Mouse (Mus musculus) thymus, postnatal 10 days (tissue): ENCODE measurements around the gene Itpr1.

ENCODE experiments used
- DNase-seq, 2 experiments: peaks; one replicate each; pipeline ENCODE4 v3.0.0; 2021; ENCODE audit warnings: low spot score in 2 of 2

The Itpr1 gene

GRCm38 (mm10) chr6:108213481-108214293 lies 791 bp downstream of the Itpr1 start:
- peak in 1 of 2 experiments; percentile 22 for DNase-seq

DNA sequence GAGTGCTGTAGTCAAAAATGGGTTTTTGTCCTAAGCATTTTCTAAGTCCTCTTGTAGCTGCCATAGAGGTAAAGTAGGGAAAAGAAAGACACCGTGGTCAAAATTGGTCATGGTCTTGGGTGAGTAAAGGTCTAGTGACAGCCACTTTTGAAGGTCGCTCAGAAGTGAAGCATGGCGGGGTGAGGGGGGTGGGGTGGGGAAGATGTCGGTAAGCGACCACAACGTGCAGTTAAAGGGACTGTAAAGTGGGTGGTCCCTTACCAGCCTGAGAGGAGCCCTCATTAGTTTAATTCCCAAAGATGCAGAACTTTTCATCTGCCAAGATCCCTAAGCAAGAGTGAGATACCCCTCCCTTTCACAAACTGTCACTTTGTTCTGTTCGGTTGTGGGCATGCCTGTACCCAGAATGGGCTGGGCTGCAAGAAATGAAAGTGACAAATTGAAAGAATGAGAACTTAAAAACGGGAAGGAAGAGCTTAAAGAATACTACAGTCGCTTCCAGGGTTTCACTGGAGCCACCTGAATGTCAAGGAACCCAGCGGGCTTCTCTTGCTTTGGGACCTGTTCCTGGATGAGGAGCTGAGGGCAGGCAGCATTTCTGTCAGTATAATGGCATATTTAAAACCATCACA lies 1.5 kb downstream of the Itpr1 start:
- DNase-seq, result no peak

GRCm38 (mm10) chr6:108216091-108216490 lies 3.2 kb downstream of the Itpr1 start:
- DNase-seq, result no peak

- DNase-seq, result no peak
These were observed 3.9 kb downstream of the Itpr1 start for GRCm38 (mm10) chr6:108216832-108217231.

GRCm38 (mm10) chr6:108217987-108218386 lies 5.1 kb downstream of the Itpr1 start:
- no peak for DNase-seq

DNA sequence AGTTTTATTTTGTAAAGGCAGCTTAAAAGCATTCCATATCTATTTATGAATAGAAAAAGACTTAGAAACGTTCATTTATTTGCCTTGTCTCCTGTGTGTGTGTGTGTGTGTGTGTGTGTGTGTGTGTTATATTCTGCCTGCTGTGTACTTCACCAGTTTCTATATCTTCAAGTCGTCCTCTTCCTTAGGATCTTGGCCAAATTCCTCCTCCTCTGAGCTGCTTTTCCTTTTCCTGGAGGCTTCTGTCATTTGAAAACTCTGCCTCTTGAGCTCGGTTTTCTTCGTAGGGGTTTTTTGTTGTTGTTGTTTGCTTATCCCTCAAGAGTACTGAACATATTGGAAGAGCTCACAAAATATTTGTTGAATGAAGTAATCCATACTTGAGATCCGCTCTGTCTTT lies 9.5 kb downstream of the Itpr1 start:
- no peak for DNase-seq

DNA sequence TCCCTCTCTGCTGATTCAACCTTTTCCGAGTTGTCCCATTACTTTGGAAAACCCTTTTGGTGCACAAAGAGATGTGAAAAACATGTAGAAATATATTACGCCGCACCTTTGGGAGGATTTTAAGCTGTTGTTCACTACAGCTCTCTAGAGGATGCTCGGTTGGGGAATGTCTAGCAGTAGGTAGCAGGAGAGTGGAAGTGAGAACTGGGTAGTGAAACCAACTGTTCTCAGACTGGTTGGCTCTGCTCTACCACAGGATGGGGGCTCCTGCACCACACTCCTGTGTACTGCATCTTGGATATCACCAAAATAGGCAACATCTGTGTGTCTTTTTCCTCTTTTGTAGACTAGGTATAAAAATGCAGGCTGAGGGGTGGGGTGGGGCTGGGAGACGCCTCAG lies 10.0 kb downstream of the Itpr1 start:
- DNase-seq, result no peak

DNA sequence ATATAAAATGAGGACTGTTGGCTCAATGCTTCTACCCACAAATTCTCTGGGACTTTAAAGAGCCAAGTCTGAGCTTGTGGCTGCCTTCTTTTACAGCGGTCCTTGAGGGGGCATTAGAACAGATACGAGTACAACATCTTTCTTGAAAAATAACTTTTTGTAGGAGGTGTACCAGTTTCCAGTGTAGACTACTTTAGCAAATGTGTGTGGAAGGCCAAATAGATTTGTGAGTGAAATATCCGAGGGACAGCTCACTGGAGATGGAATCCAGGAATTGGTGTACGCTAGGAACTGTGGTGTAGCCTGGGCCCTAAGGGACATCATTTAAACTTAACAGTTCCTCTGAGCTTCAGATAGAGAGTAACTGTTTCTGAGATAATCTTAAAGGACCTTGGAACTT lies 11.5 kb downstream of the Itpr1 start:
- no peak for DNase-seq

- DNase-seq, result no peak
These were observed 12.1 kb downstream of the Itpr1 start for GRCm38 (mm10) chr6:108225027-108225426.

GRCm38 (mm10) chr6:108226230-108226629 lies 13.3 kb downstream of the Itpr1 start:
- DNase-seq, result no peak

- no peak for DNase-seq
These were observed 14.6 kb downstream of the Itpr1 start for GRCm38 (mm10) chr6:108227461-108227860.

DNA sequence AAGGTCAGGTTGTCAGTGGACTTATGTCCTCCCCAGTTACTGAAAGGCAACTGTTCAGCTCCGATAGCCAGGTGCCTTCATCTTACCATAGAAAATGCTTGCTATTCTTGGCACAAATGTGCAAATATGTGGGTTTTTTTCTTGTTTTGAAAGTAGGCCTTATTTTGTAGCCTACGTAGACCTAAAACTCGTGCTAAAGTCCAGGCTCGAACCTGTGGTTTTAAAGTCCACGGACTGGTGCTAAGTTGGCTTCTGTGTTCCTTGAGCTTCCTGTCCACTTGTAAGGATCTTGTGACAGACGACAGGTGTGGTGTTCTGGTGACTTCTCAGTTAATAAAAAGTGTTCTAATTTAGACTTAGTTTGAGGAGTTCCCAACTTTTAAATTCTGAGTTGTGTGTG lies 15.2 kb downstream of the Itpr1 start:
- DNase-seq, result no peak

DNA sequence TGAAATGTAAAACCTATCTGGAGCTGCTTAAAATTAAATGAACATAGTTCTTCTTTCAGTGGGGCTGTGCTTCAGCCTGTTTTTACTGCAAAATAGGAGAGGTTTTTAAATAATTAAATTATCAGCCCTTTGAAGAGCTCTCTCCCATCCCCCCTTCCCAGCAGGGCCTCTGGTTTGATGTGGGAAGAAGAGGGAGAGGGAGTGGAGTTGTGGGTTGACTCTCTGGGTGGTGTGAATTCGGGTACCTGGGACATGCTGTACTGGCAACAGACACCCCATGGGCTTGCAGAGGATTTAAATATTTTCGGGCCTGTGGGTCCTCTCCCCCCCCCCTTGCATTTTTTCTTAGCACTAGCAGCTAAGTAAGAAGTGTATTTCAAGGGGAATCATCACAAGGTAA lies 15.7 kb downstream of the Itpr1 start:
- DNase-seq, result no peak

- DNase-seq, result no peak
These were observed 17.7 kb downstream of the Itpr1 start for GRCm38 (mm10) chr6:108230608-108231007.

GRCm38 (mm10) chr6:108231892-108232710 lies 19.2 kb downstream of the Itpr1 start:
- DNase-seq, result no peak

GRCm38 (mm10) chr6:108233070-108233469 lies 20.2 kb downstream of the Itpr1 start:
- DNase-seq, result no peak

GRCm38 (mm10) chr6:108234536-108234935 lies 21.6 kb downstream of the Itpr1 start:
- no peak for DNase-seq

DNA sequence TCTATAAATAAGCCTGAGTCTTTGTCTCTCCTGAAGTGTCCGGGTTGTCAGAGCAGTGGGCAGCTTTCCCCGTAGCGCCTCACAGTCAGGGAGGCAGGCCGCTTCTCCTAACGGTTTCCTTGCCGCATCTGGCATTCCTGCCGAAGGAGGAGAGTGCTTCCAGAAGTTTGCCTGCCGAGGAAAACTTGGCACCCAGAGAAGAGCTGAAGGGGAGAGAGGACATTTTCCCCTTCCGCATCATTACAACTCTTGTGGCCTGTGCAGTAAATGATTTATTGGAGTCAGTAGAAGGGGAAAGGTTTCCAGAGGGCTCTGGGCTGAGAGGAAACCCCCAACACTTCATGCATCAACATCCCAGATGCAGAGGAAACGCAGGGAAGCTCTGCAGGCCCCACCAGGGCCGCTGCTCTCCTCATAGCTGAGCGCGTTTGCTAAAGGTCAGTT lies 22.8 kb downstream of the Itpr1 start:
- DNase-seq, result no peak

- no peak for DNase-seq
These were observed 23.6 kb downstream of the Itpr1 start for GRCm38 (mm10) chr6:108236411-108236921.

DNA sequence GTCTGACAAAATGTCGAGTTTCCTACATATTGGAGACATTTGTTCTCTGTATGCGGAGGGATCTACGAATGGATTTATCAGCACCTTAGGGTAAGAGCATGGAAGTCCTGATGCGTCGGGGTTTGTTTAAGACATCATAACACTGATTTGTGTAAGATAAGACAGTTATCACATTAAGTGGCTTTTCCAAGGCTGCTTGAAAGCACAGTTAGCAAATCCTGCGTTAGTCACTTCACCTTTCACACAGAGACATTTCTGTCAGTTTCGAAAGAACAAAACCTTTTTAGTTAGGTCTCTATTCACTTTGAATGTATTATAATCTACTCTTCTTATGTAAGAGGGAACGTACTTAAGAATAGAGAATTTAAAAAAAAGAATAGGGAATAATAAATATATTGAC lies 24.1 kb downstream of the Itpr1 start:
- DNase-seq, result no peak

- DNase-seq, result no peak
These were observed 24.7 kb downstream of the Itpr1 start for GRCm38 (mm10) chr6:108237585-108237984.

DNA sequence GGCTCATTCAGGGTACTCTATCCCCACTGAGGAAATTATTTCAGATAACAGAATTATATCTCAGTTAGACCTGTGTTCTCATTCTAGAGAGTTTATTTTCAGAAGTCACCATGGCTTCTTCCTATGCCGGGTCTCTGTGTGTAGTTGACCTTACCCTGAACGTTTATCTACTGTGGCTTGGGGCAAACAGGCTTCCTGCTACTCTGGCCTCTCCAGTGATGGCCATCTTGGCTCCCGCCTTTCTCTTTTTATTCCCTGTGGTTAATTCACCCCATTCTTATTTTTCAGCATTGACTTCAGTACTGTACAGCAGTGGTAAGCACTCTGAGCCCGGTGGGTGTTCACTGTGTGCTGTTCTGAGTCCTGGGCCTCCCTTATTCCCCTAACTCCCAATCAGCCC lies 25.1 kb downstream of the Itpr1 start:
- no peak for DNase-seq
